Mouse (Mus musculus) MEL (cell line): ENCODE data around the gene Nqo1. TPM values are rescaled to one million over a fixed set of nuclear protein-coding genes. Genes with fewer than 3 reads are reported as not detected.

ENCODE experiments used
- DNase-seq: peaks from one replicate; pipeline ENCODE4 v3.0.0; 2011; ENCODE audit warnings: low read depth, low spot score
- H3K27ac ChIP-seq: 2 replicates; pipeline ENCODE4 v1.5.1; 2012; ENCODE audit warnings: low read depth, mild to moderate bottlenecking, control low read depth, low read length, moderate library complexity; ENCODE audit not compliant: control insufficient read depth
- H3K27me3 ChIP-seq, 2 experiments: fragments of 150-350 bp in 1 of 2; sonication (generic) in 1 of 2; 2 replicates each; pipeline ENCODE4 v1.6.1; 2012; ENCODE audit warnings: low read length in 2 of 2, mild to moderate bottlenecking in 2 of 2, improper control_type of control experiment in 1 of 2, moderate library complexity in 1 of 2; ENCODE audit not compliant: insufficient read depth in 2 of 2, control insufficient read depth in 1 of 2
- H3K36me3 ChIP-seq, 2 experiments: 2 replicates each; pipeline ENCODE4 v1.6.1; 2012 to 2014; ENCODE audit warnings: low read length in 2 of 2, improper control_type of control experiment in 1 of 2, inconsistent platforms in 1 of 2, mild to moderate bottlenecking in 1 of 2; ENCODE audit not compliant: insufficient read depth in 2 of 2, control insufficient read depth in 1 of 2
- H3K4me1 ChIP-seq, 2 experiments: fragments of 150-350 bp in 1 of 2; sonication (generic) in 1 of 2; 2 replicates each; pipeline ENCODE4 v1.6.1; 2012; ENCODE audit warnings: low read length in 2 of 2, improper control_type of control experiment in 1 of 2, mild to moderate bottlenecking in 1 of 2; ENCODE audit not compliant: insufficient read depth in 2 of 2, control insufficient read depth in 1 of 2
- H3K4me3 ChIP-seq, 2 experiments: fragments of 150-350 bp in 1 of 2; sonication (generic) in 1 of 2; 2 replicates each; pipeline ENCODE4 v1.5.1; 2012; ENCODE audit warnings: low read depth in 2 of 2, low read length in 2 of 2, mild to moderate bottlenecking in 2 of 2, moderate library complexity in 2 of 2, control low read depth in 1 of 2, improper control_type of control experiment in 1 of 2; ENCODE audit not compliant: control insufficient read depth in 1 of 2, insufficient read depth in 1 of 2
- H3K79me2 ChIP-seq: 2 replicates; pipeline ENCODE4 v1.6.1; 2012; ENCODE audit warnings: mild to moderate bottlenecking, low read length, moderate library complexity; ENCODE audit not compliant: control insufficient read depth, poor library complexity, insufficient read depth
- H3K9ac ChIP-seq: 2 replicates; pipeline ENCODE4 v1.6.1; 2012; ENCODE audit warnings: low read depth, mild to moderate bottlenecking, control low read depth, low read length, moderate library complexity; ENCODE audit not compliant: control insufficient read depth, poor library complexity, severe bottlenecking
- H3K9me3 ChIP-seq: fragments of 150-350 bp; sonication (generic); replicated peaks from 2 replicates; pipeline ENCODE4 v1.6.1; 2012; ENCODE audit warnings: mild to moderate bottlenecking, low read length, improper control_type of control experiment, moderate library complexity; ENCODE audit not compliant: insufficient read depth
- BHLHE40 ChIP-seq: IDR thresholded peaks from 2 replicates; pipeline ENCODE4 v1.6.1; 2012; ENCODE audit warnings: low read depth, mild to moderate bottlenecking, inconsistent platforms, low read length, improper control_type of control experiment, borderline replicate concordance
- CHD1 ChIP-seq: IDR thresholded peaks from 2 replicates; pipeline ENCODE4 v1.6.1; 2012; ENCODE audit warnings: low read depth, mild to moderate bottlenecking, inconsistent platforms, low read length, improper control_type of control experiment
- CHD2 ChIP-seq: IDR thresholded peaks from 2 replicates; pipeline ENCODE4 v1.6.1; 2011; ENCODE audit warnings: low read length, improper control_type of control experiment
- CTCF ChIP-seq, 3 experiments: IDR thresholded peaks in 2 of 3; conservative IDR thresholded peaks in 1 of 3; 2 replicates each; pipeline ENCODE4 v1.5.1; 2011 to 2012; ENCODE audit warnings: low read length in 3 of 3, low read depth in 2 of 3, mild to moderate bottlenecking in 2 of 3, improper control_type of control experiment in 1 of 3, inconsistent platforms in 1 of 3, mixed read lengths in 1 of 3, moderate library complexity in 1 of 3; ENCODE audit not compliant: control insufficient read depth in 1 of 3, insufficient read depth in 1 of 3, poor library complexity in 1 of 3, severe bottlenecking in 1 of 3
- E2F4 ChIP-seq: IDR thresholded peaks from 2 replicates; pipeline ENCODE4 v1.6.1; 2011; ENCODE audit warnings: low read depth, low read length, improper control_type of control experiment, borderline replicate concordance
- ELF1 ChIP-seq: IDR thresholded peaks from 2 replicates; pipeline ENCODE4 v1.6.1; 2014; ENCODE audit warnings: low read depth, mild to moderate bottlenecking, inconsistent platforms, low read length, improper control_type of control experiment, moderate library complexity
- EP300 ChIP-seq, 2 experiments: IDR thresholded peaks; 2 replicates each; pipeline ENCODE4 v1.6.1; 2011; ENCODE audit warnings: improper control_type of control experiment in 2 of 2, low read length in 2 of 2, low read depth in 1 of 2, mild to moderate bottlenecking in 1 of 2
- ETS1 ChIP-seq: IDR thresholded peaks from 2 replicates; pipeline ENCODE4 v1.6.1; 2012; ENCODE audit warnings: low read depth, mild to moderate bottlenecking, inconsistent platforms, low read length, improper control_type of control experiment, moderate library complexity
- GABPA ChIP-seq: IDR thresholded peaks from 2 replicates; pipeline ENCODE4 v1.6.1; 2012; ENCODE audit warnings: low read depth, mild to moderate bottlenecking, inconsistent platforms, low read length, improper control_type of control experiment, moderate library complexity
- HCFC1 ChIP-seq: IDR thresholded peaks from 2 replicates; pipeline ENCODE4 v1.6.1; 2012; ENCODE audit warnings: low read depth, mild to moderate bottlenecking, inconsistent platforms, low read length, improper control_type of control experiment, moderate library complexity
- JUND ChIP-seq: IDR thresholded peaks from 2 replicates; pipeline ENCODE4 v1.6.1; 2011; ENCODE audit warnings: low read depth, mild to moderate bottlenecking, improper control_type of control experiment, low read length
- KAT2A ChIP-seq: conservative IDR thresholded peaks from 2 replicates; pipeline ENCODE4 v1.6.1; 2012; ENCODE audit warnings: low read depth, low read length, improper control_type of control experiment, inconsistent platforms
- MAFK ChIP-seq: IDR thresholded peaks from 2 replicates; pipeline ENCODE4 v1.6.1; 2011; ENCODE audit warnings: low read depth, mild to moderate bottlenecking, low read length, improper control_type of control experiment, borderline replicate concordance
- MAX ChIP-seq: IDR thresholded peaks from 2 replicates; pipeline ENCODE4 v1.6.1; 2011; ENCODE audit warnings: low read length, improper control_type of control experiment
- MAZ ChIP-seq: IDR thresholded peaks from 2 replicates; pipeline ENCODE4 v1.6.1; 2012; ENCODE audit warnings: low read depth, mild to moderate bottlenecking, inconsistent platforms, low read length, improper control_type of control experiment
- MEF2A ChIP-seq: IDR thresholded peaks from 2 replicates; pipeline ENCODE4 v1.6.1; 2014; ENCODE audit warnings: low read depth, mild to moderate bottlenecking, inconsistent platforms, low read length, improper control_type of control experiment; ENCODE audit not compliant: poor library complexity, insufficient replicate concordance, severe bottlenecking; ENCODE audit errors: extremely low read depth
- MYB ChIP-seq: IDR thresholded peaks from 2 replicates; pipeline ENCODE4 v1.6.1; 2011; ENCODE audit warnings: mild to moderate bottlenecking, low read depth, low read length, improper control_type of control experiment
- MYC ChIP-seq: IDR thresholded peaks from 2 replicates; pipeline ENCODE4 v1.6.1; 2011; ENCODE audit warnings: low read depth, mild to moderate bottlenecking, low read length, improper control_type of control experiment, moderate library complexity
- NRF1 ChIP-seq: IDR thresholded peaks from 2 replicates; pipeline ENCODE4 v1.6.1; 2014; ENCODE audit warnings: low read depth, mild to moderate bottlenecking, inconsistent platforms, low read length, improper control_type of control experiment, moderate library complexity; ENCODE audit not compliant: poor library complexity, insufficient read depth, severe bottlenecking
- POLR2A ChIP-seq, 2 experiments: IDR thresholded peaks; 2 replicates each; pipeline ENCODE4 v1.6.1; 2011 to 2012; ENCODE audit warnings: low read length in 2 of 2, mild to moderate bottlenecking in 2 of 2, control low read depth in 1 of 2, improper control_type of control experiment in 1 of 2, low read depth in 1 of 2, moderate library complexity in 1 of 2; ENCODE audit not compliant: control insufficient read depth in 1 of 2, insufficient read depth in 1 of 2, poor library complexity in 1 of 2
- POLR2AphosphoS2 ChIP-seq: IDR thresholded peaks from 2 replicates; pipeline ENCODE4 v1.6.1; 2011; ENCODE audit warnings: low read length, improper control_type of control experiment
- POLR2AphosphoS5 ChIP-seq: IDR thresholded peaks from 2 replicates; pipeline ENCODE4 v1.6.1; 2012; ENCODE audit warnings: low read depth, borderline replicate concordance, mild to moderate bottlenecking, inconsistent platforms, low read length, moderate library complexity, mixed read lengths
- RAD21 ChIP-seq: IDR thresholded peaks from 2 replicates; pipeline ENCODE4 v1.6.1; 2011; ENCODE audit warnings: mild to moderate bottlenecking, low read depth, low read length, improper control_type of control experiment
- RCOR1 ChIP-seq: IDR thresholded peaks from 2 replicates; pipeline ENCODE4 v1.6.1; 2012; ENCODE audit warnings: low read depth, mild to moderate bottlenecking, inconsistent platforms, low read length, improper control_type of control experiment
- SIN3A ChIP-seq: IDR thresholded peaks from 2 replicates; pipeline ENCODE4 v1.6.1; 2012; ENCODE audit warnings: low read length, improper control_type of control experiment, inconsistent platforms
- TAL1 ChIP-seq: IDR thresholded peaks from 2 replicates; pipeline ENCODE4 v1.6.1; 2012; ENCODE audit warnings: mild to moderate bottlenecking, inconsistent platforms, low read length, moderate library complexity, mixed read lengths
- TBP ChIP-seq: IDR thresholded peaks from 2 replicates; pipeline ENCODE4 v1.8.0; 2011; ENCODE audit warnings: low read depth, low read length, improper control_type of control experiment
- TCF12 ChIP-seq: IDR thresholded peaks from 2 replicates; pipeline ENCODE4 v1.6.1; 2014; ENCODE audit warnings: low read depth, mild to moderate bottlenecking, inconsistent platforms, low read length, improper control_type of control experiment, moderate library complexity
- UBTF ChIP-seq: IDR thresholded peaks from 2 replicates; pipeline ENCODE4 v1.6.1; 2012; ENCODE audit warnings: low read depth, mild to moderate bottlenecking, inconsistent platforms, low read length, improper control_type of control experiment, moderate library complexity, borderline replicate concordance; ENCODE audit not compliant: insufficient read depth
- USF1 ChIP-seq: IDR thresholded peaks from 2 replicates; pipeline ENCODE4 v1.6.1; 2014; ENCODE audit warnings: low read depth, mild to moderate bottlenecking, inconsistent platforms, low read length, improper control_type of control experiment, moderate library complexity
- ZC3H11A ChIP-seq: IDR thresholded peaks from 2 replicates; pipeline ENCODE4 v1.6.1; 2012; ENCODE audit warnings: low read depth, mild to moderate bottlenecking, inconsistent platforms, low read length, improper control_type of control experiment
- ZKSCAN1 ChIP-seq: IDR thresholded peaks from 2 replicates; pipeline ENCODE4 v1.6.1; 2012; ENCODE audit warnings: low read depth, mild to moderate bottlenecking, inconsistent platforms, low read length, improper control_type of control experiment, moderate library complexity
- ZMIZ1 ChIP-seq: IDR thresholded peaks from 2 replicates; pipeline ENCODE4 v1.6.1; 2012; ENCODE audit warnings: low read depth, mild to moderate bottlenecking, inconsistent platforms, low read length, improper control_type of control experiment, moderate library complexity
- ZNF384 ChIP-seq: IDR thresholded peaks from 2 replicates; pipeline ENCODE4 v1.6.1; 2012; ENCODE audit warnings: low read depth, mild to moderate bottlenecking, inconsistent platforms, low read length, improper control_type of control experiment
- polyA plus RNA-seq, 2 experiments: library from polyadenylated mRNA; stranded (reverse) in 1 of 2; unstranded in 1 of 2; fragments of >175 nt in 1 of 2; fragments of >200 nt in 1 of 2; gene quantifications; 2 replicates each; pipeline versions ENCODE4 v1.2.1 to v1.2.4; 2012; ENCODE audit warnings: low replicate concordance in 2 of 2, low read depth in 1 of 2; ENCODE audit not compliant: insufficient read length in 2 of 2, insufficient read depth in 1 of 2, missing spikeins in 1 of 2
- total RNA-seq: library from RNA; depleted of rRNA; stranded (reverse); fragments of 300-350 nt; gene quantifications from 2 replicates; pipeline ENCODE4 v1.2.3, GENCODE M21; 2012

The Nqo1 gene
- total and polyA plus RNA-seq, 3 experiments: 8.0 to 8.8 TPM; not detected in 1

DNA sequence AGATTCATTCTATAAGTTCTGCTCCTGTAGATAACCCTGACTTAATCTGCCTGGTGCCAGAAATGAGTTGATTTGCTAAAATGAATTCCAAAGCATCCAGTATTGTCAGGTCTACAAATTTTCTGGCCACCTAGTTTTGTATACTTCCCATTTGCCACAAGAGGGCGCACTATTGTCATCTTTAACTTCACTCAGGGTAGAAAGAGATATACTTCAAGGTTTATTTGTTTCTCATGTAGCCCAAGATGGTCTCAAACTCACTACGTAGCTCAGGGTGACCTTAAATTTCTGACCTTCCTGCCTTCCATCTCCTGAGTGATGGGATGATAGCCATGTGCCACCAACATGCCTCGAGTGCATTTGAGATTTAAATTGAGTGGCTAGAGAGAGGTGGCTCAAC, 16.4 kb downstream of the Nqo1 start (continued):
- TF ChIP-seq CTCF (IDR thresholded peaks at IDR 0.05 in 2 of 3, conservative IDR thresholded peaks at IDR 0.05 in 1 of 3; ENCODE audit: control insufficient read depth in 1 of 3, insufficient read depth in 1 of 3, low read depth in 2 of 3, low read length in 3 of 3, poor library complexity in 1 of 3, severe bottlenecking in 1 of 3) (peak; percentile 11 to 89 (median 75); a peak in 4 of 6 replicates), ZNF384 (no peak), MYC (no peak), JUND (no peak), ZC3H11A (peak; percentile 71), MAZ (no peak), POLR2AphosphoS5 (no peak), USF1 (no peak), ZMIZ1 (no peak), RCOR1 (no peak), UBTF (no peak)

DNA sequence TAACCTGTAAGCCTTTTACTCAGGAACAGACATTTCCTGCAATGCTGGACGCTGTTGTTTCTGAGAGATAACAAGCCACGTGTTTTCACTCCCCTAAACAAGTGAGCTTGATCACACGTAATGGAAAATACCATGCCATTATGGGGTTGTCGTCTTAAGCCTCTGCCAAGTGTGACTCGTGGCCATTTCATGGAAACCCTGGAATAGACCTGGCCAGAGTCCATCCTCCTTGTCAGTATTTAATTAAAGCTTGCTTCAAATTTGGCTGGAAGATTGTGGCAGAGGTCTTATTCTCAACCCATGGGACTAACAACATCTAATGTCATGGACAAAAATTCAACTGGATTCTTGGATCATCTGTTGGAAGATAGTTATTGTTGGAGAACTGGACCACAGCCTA, 16.8 kb downstream of the Nqo1 start:
- Histone ChIP-seq H3K27ac (no peak overlapping the region), H3K9me3 (no peaks in the 10 kb centered on the region), H3K79me2 (no peaks in the 10 kb centered on the region), H3K36me3 (peaks cover 0 to 7% of the 10 kb centered on the region in 2 experiments; a peak in 2 of 4 replicates), H3K9ac (peak overlapping the region; percentile 5; the same call in 1 of the 2 replicates), H3K4me1 (peaks cover 3 to 4% of the 10 kb centered on the region in 2 experiments; a peak in 3 of 4 replicates), H3K4me3 (no peak overlapping the region), H3K27me3 (no peaks in the 10 kb centered on the region)
- DNase-seq: peak; percentile 67
- no peak for TF ChIP-seq E2F4
- no peak for TF ChIP-seq POLR2AphosphoS2
- TF ChIP-seq RAD21: no peak
- no peak for TF ChIP-seq MYB
- TF ChIP-seq ELF1: no peak
- no peak for TF ChIP-seq UBTF
- peak; percentile 82 for TF ChIP-seq USF1
- no peak for TF ChIP-seq CHD1
- TF ChIP-seq ZKSCAN1: no peak
- no peak for TF ChIP-seq POLR2A (IDR thresholded peaks at IDR 0.05; ENCODE audit: control insufficient read depth in 1 of 2, insufficient read depth in 1 of 2, low read depth in 1 of 2, low read length in 2 of 2, poor library complexity in 1 of 2)
- no peak for TF ChIP-seq MAFK
- no peak for TF ChIP-seq NRF1
- TF ChIP-seq ZC3H11A: no peak
- TF ChIP-seq POLR2AphosphoS5: no peak
- no peak for TF ChIP-seq TBP
- peak; percentile 32 for TF ChIP-seq TAL1
- TF ChIP-seq BHLHE40: 0 out of 2 replicates have a peak, but pooled peaks have one; percentile 20
- no peak for TF ChIP-seq CHD2
- TF ChIP-seq HCFC1: no peak
- no peak for TF ChIP-seq RCOR1
- TF ChIP-seq ETS1: peak; percentile 55
- TF ChIP-seq ZMIZ1: no peak
- no peak for TF ChIP-seq EP300 (IDR thresholded peaks at IDR 0.05; ENCODE audit: low read depth in 1 of 2, low read length in 2 of 2)
- no peak for TF ChIP-seq JUND
- TF ChIP-seq MYC: peak; percentile 79; the same call in 1 of the 2 replicates
- TF ChIP-seq GABPA: no peak
- no peak for TF ChIP-seq MEF2A
- peak; percentile 95 for TF ChIP-seq MAX
- TF ChIP-seq KAT2A: no peak
- peak; percentile 85 for TF ChIP-seq SIN3A
- 0 out of 2 replicates have a peak, but pooled peaks have one; percentile 34 for TF ChIP-seq TCF12
- TF ChIP-seq MAZ: no peak
